Mouse (Mus musculus) hindbrain, postnatal 0 days (tissue): ENCODE measurements at regions not wholly inside any gene's neighbourhood (a gene's known extent, or its start where the extent isn't known, plus 50 kb on each side); places are given as distances from the start of the nearest gene placed in this dataset.

Experiments
- ATAC-seq: fragments of 200-750 bp; cut with Nextera tagmentation; 2 replicates; pipeline ENCODE4 v1.8.0; 2017; ENCODE audit warnings: mild to moderate bottlenecking, moderate TSS enrichment, moderate library complexity
- DNase-seq: peaks from one replicate; pipeline ENCODE4 v3.0.0-alpha.2; 2015; ENCODE audit warnings: low spot score
- H3K27ac ChIP-seq: fragments of 300-500 bp; sonication (generic); 2 replicates; pipeline ENCODE4 v1.5.1; 2014; ENCODE audit warnings: mild to moderate bottlenecking
- H3K27me3 ChIP-seq: fragments of 300-500 bp; sonication (generic); 2 replicates; pipeline ENCODE4 v1.6.1; 2014; ENCODE audit warnings: low read length, mixed read lengths; ENCODE audit not compliant: insufficient read depth
- H3K36me3 ChIP-seq: fragments of 300-500 bp; sonication (generic); 2 replicates; pipeline ENCODE4 v1.6.1; 2014; ENCODE audit warnings: low read length, mixed read lengths; ENCODE audit not compliant: insufficient read depth
- H3K4me1 ChIP-seq: fragments of 300-500 bp; sonication (generic); 2 replicates; pipeline ENCODE4 v1.6.1; 2014; ENCODE audit warnings: antibody characterized with exemption, low read length, mixed read lengths; ENCODE audit not compliant: insufficient read depth
- H3K4me2 ChIP-seq: fragments of 300-500 bp; sonication (generic); 2 replicates; pipeline ENCODE4 v1.6.1; 2014; ENCODE audit warnings: low read depth, mild to moderate bottlenecking, low read length, moderate library complexity, mixed read lengths
- H3K4me3 ChIP-seq: fragments of 300-500 bp; sonication (generic); 2 replicates; pipeline ENCODE4 v1.5.1; 2014; ENCODE audit warnings: low read length
- H3K9ac ChIP-seq: fragments of 300-500 bp; sonication (generic); replicated peaks from 2 replicates; pipeline ENCODE4 v1.6.1; 2014; ENCODE audit warnings: mild to moderate bottlenecking, low read length, moderate library complexity, mixed read lengths
- H3K9me3 ChIP-seq: fragments of 300-500 bp; sonication (generic); 2 replicates; pipeline ENCODE4 v1.6.1; 2016; ENCODE audit warnings: low read length, mixed read lengths
- CTCF ChIP-seq: IDR thresholded peaks from 2 replicates; pipeline ENCODE4 v1.5.1; 2016; ENCODE audit warnings: antibody characterized with exemption, control low read depth, low read depth
- WGBS: fragments of 180-500 bp; shearing (Covaris S2); extraction: QIAGEN DNeasy Blood & Tissue Kit; methylation state at CpG from one replicate; pipeline ENCODE4 v1.1.7; 2014; 5-methylcytosine and 5-hydroxymethylcytosine counted together

DNA sequence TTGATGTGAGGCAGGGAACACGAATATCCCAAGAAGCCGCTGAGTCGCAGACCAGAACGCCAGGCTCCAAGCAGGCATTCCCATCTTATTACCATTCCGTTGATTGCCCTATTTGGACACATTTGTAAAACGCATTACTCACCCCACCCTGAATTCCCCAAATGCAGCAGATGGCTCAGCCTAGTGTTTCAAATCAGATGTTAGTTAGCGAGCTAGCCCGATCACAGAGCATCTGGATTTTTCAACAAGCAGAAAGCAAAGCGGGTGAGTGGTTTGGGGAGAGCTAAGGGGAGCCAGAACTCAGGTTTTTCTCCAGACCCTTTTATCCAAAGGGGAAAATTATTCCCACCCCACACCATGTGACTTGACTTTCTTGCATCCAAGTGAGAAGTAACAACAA, 273.2 kb downstream of the Rwdd3 start:
- no peaks in the 10 kb centered on the region for H3K27me3 ChIP-seq
- ATAC-seq (0 out of 2 replicates have a peak, but pooled peaks have one; percentile 45), DNase-seq (peak; percentile 58)
- 0 out of 2 replicates have a peak, but pooled peaks cover 5% of the 10 kb centered on the region for H3K4me1 ChIP-seq
- H3K4me3 ChIP-seq = no peak overlapping the region
- no peak overlapping the region for H3K9ac ChIP-seq
- H3K36me3 ChIP-seq = no peaks in the 10 kb centered on the region
- H3K27ac ChIP-seq = no peak overlapping the region
- WGBS = 50% methylated on average over 9 of the region's 9 CpGs
- H3K9me3 ChIP-seq = no peaks in the 10 kb centered on the region
- no peak overlapping the region for H3K4me2 ChIP-seq
- TF ChIP-seq CTCF = no peak

DNA sequence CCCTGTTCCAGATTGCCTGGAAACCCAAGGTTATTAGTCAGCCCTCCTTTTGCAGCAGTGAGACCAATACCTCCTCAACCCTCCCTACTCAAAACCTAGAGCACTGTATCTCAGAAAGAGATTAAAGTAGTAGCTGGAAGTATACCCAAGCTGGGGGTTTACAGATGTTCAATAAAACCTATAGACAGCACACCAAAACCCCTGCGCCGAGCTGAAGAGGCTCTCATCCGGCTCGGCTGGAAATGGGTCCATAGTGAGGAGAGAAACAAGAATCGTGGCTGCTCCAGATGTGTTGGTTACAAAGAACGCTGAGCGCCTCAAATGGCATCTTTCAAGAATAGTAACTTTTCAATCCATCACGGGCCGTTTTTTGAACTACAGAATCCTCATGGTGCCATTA, 273.7 kb downstream of the Rwdd3 start:
- H3K4me2 ChIP-seq = no peak overlapping the region

DNA sequence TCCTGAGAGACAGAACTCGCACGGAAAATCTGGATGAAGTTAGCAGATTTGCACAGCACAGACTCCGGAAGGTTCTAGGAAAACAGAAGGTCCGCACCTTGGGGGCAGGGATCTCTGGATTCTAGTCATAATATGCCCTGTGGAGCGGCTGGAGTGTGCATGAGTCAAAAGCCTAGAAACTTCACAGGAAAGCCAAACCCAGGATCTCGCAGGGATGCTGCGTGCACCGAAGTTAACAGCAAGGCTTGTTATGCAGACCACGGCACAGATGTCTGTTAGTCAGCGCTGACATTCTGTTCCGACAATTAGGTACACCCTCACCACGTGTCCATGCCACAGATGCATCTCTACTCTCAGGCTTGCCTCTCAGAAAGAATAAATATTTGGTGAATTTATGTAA, 274.3 kb downstream of the Rwdd3 start:
- WGBS = 73% methylated on average over 12 of the region's 12 CpGs
- no peak overlapping the region for H3K4me3 ChIP-seq
- H3K9ac ChIP-seq = no peak overlapping the region
- no peak for DNase-seq
- no peak overlapping the region for H3K27ac ChIP-seq
- no peaks in the 10 kb centered on the region for H3K27me3 ChIP-seq
- no peaks in the 10 kb centered on the region for H3K9me3 ChIP-seq
- H3K4me2 ChIP-seq = no peak overlapping the region
- no peaks in the 10 kb centered on the region for H3K36me3 ChIP-seq
- ATAC-seq = no peak
- no peak for TF ChIP-seq CTCF
- 0 out of 2 replicates have a peak, but pooled peaks cover 5% of the 10 kb centered on the region for H3K4me1 ChIP-seq

More for the DNA sequence above, 273.7 kb downstream of the Rwdd3 start:
- ATAC-seq (no peak), DNase-seq (no peak)
- WGBS = 88% methylated on average over 9 of the region's 9 CpGs
- H3K4me3 ChIP-seq = no peak overlapping the region
- no peak for TF ChIP-seq CTCF
- H3K9me3 ChIP-seq = no peaks in the 10 kb centered on the region
- H3K27me3 ChIP-seq = no peaks in the 10 kb centered on the region
- H3K9ac ChIP-seq = no peak overlapping the region
- H3K36me3 ChIP-seq = no peaks in the 10 kb centered on the region
- no peak overlapping the region for H3K27ac ChIP-seq
- 0 out of 2 replicates have a peak, but pooled peaks cover 5% of the 10 kb centered on the region for H3K4me1 ChIP-seq

DNA sequence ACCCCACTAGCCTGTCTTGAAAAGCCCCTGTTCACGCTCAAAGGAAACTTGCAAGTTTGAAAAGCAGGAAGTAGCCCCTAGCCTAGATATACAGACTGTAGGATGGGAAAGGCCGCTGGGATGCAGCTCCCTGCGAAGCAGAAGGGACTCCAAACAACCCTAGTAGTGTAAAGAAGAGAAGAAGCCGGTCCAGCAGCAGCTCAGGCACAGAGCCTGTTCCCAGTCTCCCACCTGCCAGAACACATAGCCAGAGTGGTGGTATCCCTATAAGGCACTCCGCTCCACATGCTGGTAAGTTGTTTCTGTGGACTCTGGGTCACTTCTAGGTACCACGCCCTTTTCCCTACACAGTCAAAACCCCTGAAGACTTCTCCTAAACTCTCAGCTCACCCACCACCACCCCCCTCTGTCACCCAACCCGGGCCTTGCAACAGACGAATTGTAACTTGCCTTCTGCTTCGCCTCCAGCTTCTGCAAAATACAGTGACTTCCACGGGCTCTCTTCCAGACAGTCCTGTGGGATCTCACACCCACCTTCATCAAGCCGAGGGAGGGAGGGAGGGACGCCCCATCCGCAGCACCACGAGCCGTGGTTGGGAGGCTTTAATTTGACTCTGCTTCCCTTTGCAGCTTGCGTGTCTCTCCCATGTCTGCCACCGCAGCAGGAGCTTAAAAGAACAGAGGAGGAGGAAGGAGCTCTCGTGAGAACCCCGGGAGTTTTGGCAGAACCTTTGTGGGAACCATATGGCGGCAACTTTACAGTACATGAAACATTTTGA, 285.2 kb downstream of the Rwdd3 start:
- no peaks in the 10 kb centered on the region for H3K4me1 ChIP-seq
- H3K9me3 ChIP-seq = no peaks in the 10 kb centered on the region
- ATAC-seq (no peak), DNase-seq (no peak)
- TF ChIP-seq CTCF = no peak
- H3K36me3 ChIP-seq = no peaks in the 10 kb centered on the region
- H3K4me3 ChIP-seq = no peak overlapping the region
- no peak overlapping the region for H3K9ac ChIP-seq
- 62% methylated on average over 20 of the region's 20 CpGs for WGBS
- no peak overlapping the region for H3K27ac ChIP-seq
- H3K4me2 ChIP-seq = peak overlapping the region; percentile 27
- no peaks in the 10 kb centered on the region for H3K27me3 ChIP-seq

DNA sequence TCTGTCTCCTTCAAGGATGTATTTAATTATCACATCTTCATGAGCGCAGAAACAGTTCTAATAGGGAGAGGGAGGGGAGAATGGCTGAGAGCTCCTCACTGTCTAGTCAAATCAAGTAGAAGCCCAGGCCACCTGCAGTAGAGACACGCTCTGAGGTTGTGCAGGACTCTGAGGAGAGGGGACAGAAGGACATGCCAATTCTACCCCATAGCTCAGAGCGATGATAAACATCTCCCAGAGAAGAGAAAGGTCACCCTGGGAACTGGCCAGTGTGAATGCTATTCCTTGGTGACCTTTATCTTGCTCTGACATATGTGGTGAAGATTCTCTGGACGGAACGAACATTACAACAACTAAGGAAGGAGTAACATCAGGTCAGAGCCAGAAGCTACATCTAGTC, 286.1 kb downstream of the Rwdd3 start:
- ATAC-seq (no peak), DNase-seq (no peak)
- Histone ChIP-seq H3K4me2 (no peak overlapping the region), H3K4me1 (no peaks in the 10 kb centered on the region), H3K27me3 (no peaks in the 10 kb centered on the region), H3K27ac (no peak overlapping the region), H3K9ac (no peak overlapping the region), H3K36me3 (no peaks in the 10 kb centered on the region), H3K4me3 (no peak overlapping the region), H3K9me3 (no peaks in the 10 kb centered on the region)
- no peak for TF ChIP-seq CTCF
- WGBS = 76% methylated on average over 5 of the region's 5 CpGs

DNA sequence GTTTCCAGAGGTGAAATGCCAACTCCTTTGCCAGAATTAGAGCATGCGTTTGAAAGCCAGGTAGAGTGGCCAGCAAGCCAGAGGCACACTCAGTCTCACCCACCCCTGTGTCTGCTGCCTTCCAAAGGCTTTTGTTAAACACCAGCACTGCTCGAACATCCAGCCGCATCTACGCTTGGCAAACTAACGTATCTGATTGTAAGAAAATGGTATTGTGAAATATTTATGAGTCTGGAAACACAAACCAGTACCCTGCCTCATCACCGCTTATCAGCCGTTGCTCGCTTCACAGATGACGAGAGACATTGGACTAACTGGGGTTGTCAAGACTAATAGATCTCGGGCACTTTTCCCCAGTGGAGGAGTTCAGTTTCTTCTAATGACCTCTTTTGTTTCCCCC, 287.3 kb downstream of the Rwdd3 start:
- H3K27me3 ChIP-seq = no peaks in the 10 kb centered on the region
- H3K27ac ChIP-seq = no peak overlapping the region
- no peak overlapping the region for H3K4me3 ChIP-seq
- H3K9ac ChIP-seq = no peak overlapping the region
- H3K4me1 ChIP-seq = no peaks in the 10 kb centered on the region
- 57% methylated on average over 10 of the region's 10 CpGs for WGBS
- ATAC-seq (no peak), DNase-seq (no peak)
- TF ChIP-seq CTCF = no peak
- H3K4me2 ChIP-seq = no peak overlapping the region
- H3K36me3 ChIP-seq = no peaks in the 10 kb centered on the region
- no peaks in the 10 kb centered on the region for H3K9me3 ChIP-seq

DNA sequence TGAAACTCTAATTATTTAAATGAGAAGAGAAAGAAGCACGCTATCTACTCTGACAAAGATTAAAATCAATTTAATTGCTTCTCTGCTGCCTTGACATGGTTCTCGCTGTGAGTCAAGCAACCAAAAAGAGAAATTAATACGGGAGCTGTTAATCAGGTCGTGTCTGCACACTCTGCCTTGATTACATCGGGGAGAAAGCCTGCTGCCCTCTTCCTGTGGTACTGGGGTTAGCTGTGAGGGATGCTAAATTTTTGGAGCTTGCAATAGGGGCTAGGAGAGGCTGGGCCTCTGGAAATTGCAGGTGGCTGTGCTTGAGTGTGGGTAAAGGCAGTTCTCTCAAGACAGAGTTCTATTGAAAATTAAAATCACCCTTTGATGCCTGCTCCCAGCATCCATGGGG, 287.8 kb downstream of the Rwdd3 start:
- H3K9ac ChIP-seq = no peak overlapping the region
- no peaks in the 10 kb centered on the region for H3K9me3 ChIP-seq
- H3K4me1 ChIP-seq = no peaks in the 10 kb centered on the region
- no peak overlapping the region for H3K27ac ChIP-seq
- 0 out of 2 replicates have a peak, but pooled peaks have one; percentile 28 for TF ChIP-seq CTCF
- H3K27me3 ChIP-seq = no peaks in the 10 kb centered on the region
- H3K36me3 ChIP-seq = no peaks in the 10 kb centered on the region
- no peak; the same call in 1 of the 2 replicates for ATAC-seq
- peak; percentile 30 for DNase-seq
- no peak overlapping the region for H3K4me3 ChIP-seq
- 29% methylated on average over 5 of the region's 5 CpGs for WGBS
- no peak overlapping the region for H3K4me2 ChIP-seq
